Mouse (Mus musculus): Measurements from ENCODE around the gene Mup16. TPM values are rescaled to one million over a fixed set of nuclear protein-coding genes. Genes with fewer than 3 reads are reported as not detected.
"Not testable (repeated sequence)": the region's sequence is repeated elsewhere in the genome, so short reads cannot be mapped to it uniquely, and the experiment has no call there.

The Mup16 gene
- polyA plus RNA-seq (2015; fragmentation: Nextera tagmentation; extraction: Ambion mirVana), result not detected in 2 replicates

GRCm38 (mm10) chr4:61519431-61519830 is at the start of gene Mup16:
TSS of gene Mup16 (minus strand) at chr4:61519531.
- not testable (repeated sequence) for ATAC-seq (ENCODE audit: low read depth); H3K4me3 ChIP-seq (ENCODE audit: low read depth, low read length)

GRCm38 (mm10) chr4:61555887-61556286 is 36.6 kb upstream of the Mup16 start:
- not testable (repeated sequence) for H3K4me2 ChIP-seq (ENCODE audit: low read depth, low read length); H3K4me3 ChIP-seq (ENCODE audit: low read depth, low read length); H3K27ac ChIP-seq (ENCODE audit: low read length); H3K9ac ChIP-seq (ENCODE audit: low read depth, low read length); H3K9me3 ChIP-seq (replicated peaks; ENCODE audit: control insufficient read depth, low read length); ATAC-seq (ENCODE audit: low read depth); H3K27me3 ChIP-seq (ENCODE audit: control insufficient read depth, insufficient read depth, low read depth, low read length); H3K4me1 ChIP-seq (ENCODE audit: control insufficient read depth, low read depth, low read length); H3K36me3 ChIP-seq (ENCODE audit: control insufficient read depth, insufficient read depth)
- WGBS (ENCODE audit: insufficient replicate concordance), result 23% methylated on average over 2 of the region's 2 CpGs

More at GRCm38 (mm10) chr4:61519431-61519830, at the start of gene Mup16:
- H3K27ac ChIP-seq (ENCODE audit: low read length); H3K36me3 ChIP-seq (ENCODE audit: control insufficient read depth, insufficient read depth); H3K9ac ChIP-seq (ENCODE audit: low read depth, low read length); H3K27me3 ChIP-seq (ENCODE audit: control insufficient read depth, insufficient read depth, low read depth, low read length); H3K4me2 ChIP-seq (ENCODE audit: low read depth, low read length); H3K4me1 ChIP-seq (ENCODE audit: control insufficient read depth, low read depth, low read length); H3K9me3 ChIP-seq (replicated peaks; ENCODE audit: control insufficient read depth, low read length): not testable (repeated sequence)
- WGBS (ENCODE audit: insufficient replicate concordance), result 59% methylated on average over 2 of the region's 4 CpGs

Other genes starting within 250 kb of the Mup16 start
- gene Mup14, start 215.5 kb downstream of the Mup16 start, polyA plus RNA-seq (2015; fragmentation: Nextera tagmentation; extraction: Ambion mirVana), result not detected in 2 replicates
- gene Mup15, start 79.8 kb downstream of the Mup16 start, polyA plus RNA-seq (2015; fragmentation: Nextera tagmentation; extraction: Ambion mirVana), result not detected in 2 replicates
- gene Mup17, start 76.3 kb upstream of the Mup16 start, polyA plus RNA-seq (2015; fragmentation: Nextera tagmentation; extraction: Ambion mirVana), result not detected in 2 replicates
- gene Mup18, start 154.6 kb upstream of the Mup16 start, polyA plus RNA-seq (2015; fragmentation: Nextera tagmentation; extraction: Ambion mirVana), result not detected in 2 replicates

Data from liver, embryonic 16.5 days (tissue).